Mouse (Mus musculus) gastrocnemius, postnatal 14 days (tissue): ENCODE results near the gene Ust. TPM values are rescaled to one million over a fixed set of nuclear protein-coding genes. Genes with fewer than 3 reads are reported as not detected.

Experiments used
- DNase-seq: peaks from one replicate; pipeline ENCODE4 v3.0.0; 2021; ENCODE audit warnings: mixed read lengths
- intact Hi-C: fragments of 180-260 bp; cut with DNase I; formaldehyde crosslinking; loops from one replicate; pipeline ENCODE4 v1.15.1; 2025; ENCODE audit warnings: low total_unique reads
- total RNA-seq, 2 experiments: library from RNA; stranded (reverse); gene quantifications; 2 replicates each; pipeline ENCODE4 v1.2.3; 2021

Gene Ust
- total RNA-seq, 2 experiments from 2014 or later = 2.1 to 2.3 TPM

DNA sequence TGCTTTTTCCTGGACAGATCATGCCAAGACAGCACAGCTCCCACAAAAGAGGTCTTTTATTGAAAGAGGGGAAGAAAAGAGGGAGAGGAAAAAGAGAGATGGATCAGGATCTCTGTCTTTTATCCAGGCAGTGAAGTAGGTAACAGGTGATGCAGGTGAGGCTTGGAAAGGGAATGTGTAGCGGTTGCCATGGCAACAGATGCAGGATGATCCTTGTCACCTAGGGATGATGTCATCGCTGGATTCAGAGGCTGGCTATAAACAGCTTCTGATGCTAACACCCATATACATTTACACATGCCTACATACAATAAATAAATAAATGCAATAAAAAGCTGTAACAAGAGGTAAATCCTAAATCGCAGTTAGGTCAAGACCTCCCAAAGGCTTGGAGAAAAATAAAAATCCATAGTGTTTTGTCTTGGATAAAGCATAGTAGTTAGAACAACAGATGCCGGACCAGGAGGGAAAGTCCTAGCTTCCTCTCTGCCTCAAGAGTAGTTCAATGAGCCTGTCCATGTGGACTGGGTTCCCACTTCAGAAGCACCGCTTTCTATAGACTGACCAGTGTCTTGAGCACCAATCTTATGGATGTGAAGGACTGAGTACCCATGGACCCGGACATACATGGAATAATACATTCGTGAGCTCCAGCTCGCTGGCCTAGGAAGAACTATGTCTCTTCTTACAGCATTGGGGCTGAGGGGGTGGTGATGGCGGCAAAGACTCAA lies 319.4 kb downstream of the Ust start:
- DNase-seq = no peak
- intact Hi-C loops = loop anchor here (5.0 kb wide), 1 partner anchor 317 kb away; no protein-coding TSS in a partner anchor

- intact Hi-C loops = loop anchor here (5.0 kb wide), 1 partner anchor 315 kb away; no protein-coding TSS in a partner anchor
- DNase-seq = no peak
These were observed 321.0 kb downstream of the Ust start for GRCm38 (mm10) chr10:8197661-8198060.

DNA sequence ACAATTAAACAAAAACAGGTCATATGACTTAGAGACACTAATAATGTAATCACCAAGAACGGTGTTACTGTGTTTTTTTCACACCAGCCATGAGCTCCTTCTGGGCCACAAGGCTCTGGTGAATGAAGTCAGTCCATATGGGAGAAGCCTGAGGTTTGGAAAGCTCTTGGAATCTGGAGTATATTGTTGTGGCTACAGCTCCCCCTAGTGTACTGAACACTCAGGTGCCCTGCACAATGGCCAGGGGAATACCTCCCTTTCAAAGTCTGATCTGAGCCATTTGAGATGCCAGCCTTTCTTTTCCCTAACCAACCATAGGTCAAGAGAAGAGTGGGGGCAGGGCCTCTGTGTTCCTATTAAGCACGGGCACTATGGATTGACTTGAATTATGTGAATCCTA lies 322.3 kb downstream of the Ust start:
- DNase-seq = peak; percentile 47

DNA sequence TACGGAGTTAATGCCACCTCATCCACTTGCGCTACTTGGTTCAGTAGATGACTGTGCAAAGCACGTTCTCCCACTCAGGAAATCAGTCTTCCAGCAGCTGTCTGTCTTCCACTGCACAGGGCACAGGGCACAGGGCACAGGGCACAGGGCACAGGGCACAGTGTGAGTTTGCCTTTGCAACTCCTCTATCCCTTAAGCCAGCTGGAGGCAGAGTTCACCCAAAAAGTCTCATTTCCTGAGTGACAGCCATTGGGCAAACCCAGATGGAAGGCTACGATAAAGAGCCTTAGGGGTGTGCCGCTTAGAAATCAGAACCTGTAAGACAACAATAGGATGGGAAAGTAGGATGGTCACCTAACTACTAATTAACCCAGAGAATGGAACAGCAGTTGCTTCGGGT lies 322.9 kb downstream of the Ust start:
- DNase-seq = no peak

More for the DNA sequence above, 322.3 kb downstream of the Ust start:
- intact Hi-C loops = loop anchor here (5.0 kb wide), 1 partner anchor 314 kb away; no protein-coding TSS in a partner anchor

DNA sequence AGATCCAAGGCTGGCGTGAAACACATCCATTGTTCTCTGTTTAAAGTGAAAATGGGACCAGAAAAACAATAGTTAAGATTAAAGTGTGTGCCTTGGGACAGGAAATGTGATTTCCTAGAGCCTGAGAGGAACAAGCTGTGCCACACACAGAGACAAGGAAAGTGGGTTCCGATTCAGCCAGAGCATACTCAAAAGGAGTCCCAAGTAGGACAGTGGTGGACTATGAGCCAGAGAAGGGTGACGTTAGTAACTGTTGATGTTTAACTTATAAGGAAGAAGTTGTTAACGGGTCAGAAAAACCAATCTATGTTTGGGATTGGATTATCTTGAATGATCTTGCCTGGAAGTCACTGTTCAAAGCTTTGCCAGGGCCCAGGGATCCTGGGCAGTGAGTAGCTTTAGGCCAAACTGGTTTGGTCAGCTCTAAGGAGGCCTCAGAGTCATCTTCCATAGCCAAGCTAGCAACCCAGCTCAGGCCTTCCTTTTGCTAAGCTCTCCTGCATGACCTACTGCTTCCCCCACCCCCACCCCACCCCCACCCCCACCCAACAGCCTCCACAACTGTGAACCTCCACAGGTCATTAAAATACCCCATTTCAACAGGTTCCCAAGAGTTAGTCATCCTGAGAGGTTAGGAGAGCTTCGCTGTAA lies 329.2 kb downstream of the Ust start:
- DNase-seq = no peak
- intact Hi-C loops = no loop called here

More for the DNA sequence above, 322.9 kb downstream of the Ust start:
- intact Hi-C loops = loop anchor here (5.0 kb wide), 1 partner anchor 313 kb away; no protein-coding TSS in a partner anchor

DNA sequence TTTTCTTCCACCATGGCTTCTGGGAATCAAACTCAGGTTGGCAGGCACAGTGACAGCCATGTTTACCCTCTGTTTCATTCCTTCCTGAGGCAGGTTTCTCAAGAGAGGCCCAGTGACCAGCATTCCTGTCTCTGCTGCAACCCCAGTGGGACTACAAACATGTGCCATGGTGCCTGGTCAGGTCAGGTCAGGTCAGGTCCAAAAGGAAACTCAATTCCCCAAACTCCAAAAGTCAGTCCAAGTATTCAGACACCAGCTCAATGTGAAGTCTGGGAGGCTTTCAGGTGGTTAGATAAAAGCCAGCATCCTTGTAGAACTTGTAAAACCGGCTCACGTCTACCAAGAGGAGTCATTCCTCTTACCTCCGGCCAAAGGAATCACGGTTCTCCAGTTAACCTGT lies 333.0 kb downstream of the Ust start:
- no peak for DNase-seq
- intact Hi-C loops = no loop called here

GRCm38 (mm10) chr10:8184711-8185110 lies 333.9 kb downstream of the Ust start:
- intact Hi-C loops = no loop called here

GRCm38 (mm10) chr10:8183171-8183570 lies 335.5 kb downstream of the Ust start:
- DNase-seq = no peak
- intact Hi-C loops = no loop called here

More at GRCm38 (mm10) chr10:8184711-8185110, 333.9 kb downstream of the Ust start:
- no peak for DNase-seq

DNA sequence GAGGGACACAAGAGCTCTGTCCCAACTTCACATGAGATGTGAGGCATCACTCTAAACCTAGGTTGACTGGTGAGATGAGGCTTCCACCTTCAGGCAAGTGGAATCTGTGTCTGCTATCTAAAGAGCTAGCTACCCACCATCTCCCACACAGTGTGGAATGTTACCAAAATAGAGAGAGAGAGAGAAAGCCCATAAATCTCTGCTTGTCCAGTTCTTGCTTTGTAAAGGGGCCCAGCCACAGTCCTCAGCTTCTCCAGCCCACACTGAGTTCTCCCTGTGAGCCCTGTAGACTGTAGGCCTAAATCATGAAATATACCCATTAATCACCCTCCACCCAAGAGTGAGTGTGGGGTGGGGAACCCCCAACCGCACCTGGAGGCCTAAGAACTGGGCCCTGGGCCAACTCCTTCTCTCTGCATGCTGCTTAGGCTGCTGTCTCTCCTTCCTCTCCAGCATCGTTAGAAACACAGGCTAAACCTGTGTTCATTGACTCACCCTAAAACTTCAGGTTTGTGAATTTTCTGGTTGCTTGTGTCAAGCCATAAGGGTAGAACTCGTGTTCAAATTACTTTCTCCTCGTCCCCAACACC lies 336.9 kb downstream of the Ust start:
- no peak for DNase-seq
- intact Hi-C loops = no loop called here

DNA sequence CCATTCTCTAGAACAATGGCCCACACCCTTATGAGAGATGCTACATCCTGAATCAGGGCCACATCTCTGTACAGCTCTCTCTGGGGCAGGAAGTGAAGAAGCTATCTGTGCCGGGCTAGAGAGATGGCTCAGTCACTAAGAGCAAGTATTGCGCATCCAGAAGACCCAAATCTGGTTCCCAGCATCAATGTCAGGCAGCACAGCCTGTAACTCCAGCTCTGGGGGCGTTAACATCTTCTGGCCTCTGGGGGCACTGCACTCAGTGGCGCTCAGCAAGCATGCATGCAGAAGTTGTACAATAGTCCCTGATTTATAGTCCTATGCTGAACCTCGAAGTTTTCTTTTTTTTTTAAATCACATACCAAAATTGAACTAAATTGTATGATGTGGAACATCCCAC lies 341.0 kb downstream of the Ust start:
- DNase-seq = no peak
- intact Hi-C loops = no loop called here

GRCm38 (mm10) chr10:8176351-8177053 lies 342.1 kb downstream of the Ust start:
- intact Hi-C loops = no loop called here
- peak; percentile 34 for DNase-seq

DNA sequence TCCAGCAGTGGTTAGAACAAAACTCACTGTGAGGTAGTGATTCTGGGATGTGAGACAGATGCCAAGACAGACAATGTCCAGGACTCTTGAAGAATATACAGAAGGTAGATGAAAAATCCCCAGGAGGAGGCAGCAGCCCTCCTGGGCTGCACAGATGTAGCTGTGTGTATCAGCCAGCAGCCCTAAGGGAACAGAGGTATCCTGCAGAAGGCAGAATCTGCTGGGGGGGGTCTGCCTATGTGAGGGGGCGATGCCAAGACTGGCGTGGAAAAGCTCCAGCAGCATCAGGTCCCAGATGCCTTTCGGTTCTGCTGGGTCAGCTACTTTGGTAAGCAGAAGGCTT lies 342.6 kb downstream of the Ust start:
- intact Hi-C loops = no loop called here
- DNase-seq = no peak

DNA sequence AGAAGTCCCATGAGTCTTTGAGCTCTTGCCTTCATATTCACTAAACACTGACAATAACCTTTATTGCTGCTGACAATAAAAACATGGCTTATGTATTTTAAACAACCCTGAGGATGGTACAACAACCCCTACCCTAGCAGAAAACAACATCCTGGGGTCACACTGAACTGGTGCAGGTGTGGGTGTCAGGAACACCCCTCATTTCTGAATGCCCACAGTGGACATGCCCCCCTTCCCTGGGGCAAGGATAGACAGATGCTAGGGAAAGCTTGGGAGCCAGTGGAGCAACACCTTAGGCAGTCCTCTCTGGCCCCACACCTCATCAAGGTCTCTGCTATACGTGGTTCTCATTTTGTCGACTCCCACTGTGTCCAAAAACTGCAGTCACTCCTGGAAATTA lies 343.9 kb downstream of the Ust start:
- intact Hi-C loops = no loop called here
- DNase-seq = no peak

- DNase-seq = no peak
- intact Hi-C loops = no loop called here
These were observed 344.4 kb downstream of the Ust start for GRCm38 (mm10) chr10:8174230-8174629.

DNA sequence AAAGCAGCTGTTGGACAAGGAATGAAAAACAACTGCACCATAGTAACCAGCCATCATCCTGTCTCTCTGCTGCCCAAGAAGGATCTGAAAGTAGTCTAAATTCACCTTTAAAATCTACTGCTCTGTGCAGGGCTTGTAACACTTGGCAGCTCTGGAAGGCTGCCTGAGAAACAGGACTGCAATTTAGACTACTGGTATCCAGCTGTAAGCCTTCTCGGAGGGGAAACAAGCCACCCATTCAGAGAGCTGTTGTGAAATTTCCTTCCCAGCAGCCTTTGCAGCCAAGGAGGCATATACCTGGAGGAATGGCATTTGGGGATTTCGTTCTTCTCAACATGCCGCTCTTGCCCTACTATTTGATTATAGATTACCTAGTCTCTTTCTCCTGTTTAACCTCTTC lies 345.6 kb downstream of the Ust start:
- intact Hi-C loops = no loop called here
- no peak for DNase-seq

DNA sequence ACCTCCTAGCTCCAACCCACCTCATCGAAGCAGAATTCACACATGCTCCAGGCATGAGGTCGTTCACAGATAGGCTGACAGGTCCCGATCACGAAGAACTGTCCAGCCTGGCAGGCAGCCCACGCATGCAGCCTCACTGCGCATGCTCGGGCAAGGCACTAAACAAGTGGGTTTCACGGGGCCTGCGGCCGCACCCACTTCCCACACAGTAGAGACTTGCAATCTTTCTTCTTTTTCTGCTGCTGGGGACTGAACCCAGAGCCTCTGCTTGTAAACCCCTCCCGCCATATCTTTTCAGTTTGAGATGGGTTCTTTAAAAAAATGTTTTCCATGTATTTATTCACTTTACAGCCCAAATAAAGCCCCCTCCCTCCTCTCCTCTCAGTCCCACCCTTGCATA lies 347.1 kb downstream of the Ust start:
- intact Hi-C loops = no loop called here
- no peak for DNase-seq
